Mouse (Mus musculus) A20 (cell line): Measurements from ENCODE around the gene Nat8.
"Not testable (repeated sequence)": the region's sequence is repeated elsewhere in the genome, so short reads cannot be mapped to it uniquely, and the experiment has no call there.

ENCODE experiments used
- DNase-seq: peaks from one replicate; pipeline ENCODE4 v3.0.0-alpha.2; 2011; ENCODE audit warnings: low read depth, low spot score

The Nat8 gene

GRCm38 (mm10) chr6:85836098-85836497 lies 4.2 kb upstream of the Nat8 start:
- DNase-seq = not testable (repeated sequence)

GRCm38 (mm10) chr6:85835104-85835503 lies 3.2 kb upstream of the Nat8 start:
- not testable (repeated sequence) for DNase-seq

- DNase-seq = not testable (repeated sequence)
Measured at GRCm38 (mm10) chr6:85834504-85835100, 2.7 kb upstream of the Nat8 start.

- no peak for DNase-seq
Measured at GRCm38 (mm10) chr6:85829462-85829861, 2.4 kb downstream of the Nat8 start.

- no peak for DNase-seq
Measured at GRCm38 (mm10) chr6:85825886-85826285, 6.0 kb downstream of the Nat8 start.

GRCm38 (mm10) chr6:85823382-85824090 lies 8.3 kb downstream of the Nat8 start:
- DNase-seq = no peak

GRCm38 (mm10) chr6:85822286-85822685 lies 9.6 kb downstream of the Nat8 start:
- DNase-seq = no peak

GRCm38 (mm10) chr6:85820837-85821236 lies 11.0 kb downstream of the Nat8 start, which contains the start of the genes Nat8f6 and Nat8f5:
Nat8f6 (minus strand) TSS chr6:85820954.
Nat8f5 (minus strand) TSS chr6:85820972.
- DNase-seq = no peak

- DNase-seq = no peak
Measured at GRCm38 (mm10) chr6:85818338-85818737, 13.5 kb downstream of the Nat8 start.

- no peak for DNase-seq
Measured at GRCm38 (mm10) chr6:85813339-85813738, 18.5 kb downstream of the Nat8 start.

GRCm38 (mm10) chr6:85810942-85811537 lies 20.8 kb downstream of the Nat8 start:
- DNase-seq = not testable (repeated sequence)

- not testable (repeated sequence) for DNase-seq
Measured at GRCm38 (mm10) chr6:85810514-85810913, 21.4 kb downstream of the Nat8 start.

- DNase-seq = not testable (repeated sequence)
Measured at GRCm38 (mm10) chr6:85809784-85810183, 22.1 kb downstream of the Nat8 start.

GRCm38 (mm10) chr6:85803180-85803579 lies 28.7 kb downstream of the Nat8 start:
- not testable (repeated sequence) for DNase-seq
